Mouse (Mus musculus) kidney, embryonic 15.5 days (tissue): Measurements from ENCODE around the gene Farsb. TPM values are rescaled to one million over a fixed set of nuclear protein-coding genes. Genes with fewer than 3 reads are reported as not detected.

Source experiments
- ATAC-seq: fragments of 200-750 bp; cut with Nextera tagmentation; replicated peaks from 2 replicates; pipeline ENCODE4 v1.8.0; 2017; ENCODE audit warnings: moderate TSS enrichment; ENCODE audit not compliant: low FRiP score
- H3K27ac ChIP-seq: fragments of 300-500 bp; sonication (generic); 2 replicates; pipeline ENCODE4 v1.5.1; 2015; ENCODE audit warnings: mild to moderate bottlenecking, inconsistent platforms
- H3K27me3 ChIP-seq: fragments of 300-500 bp; sonication (generic); 2 replicates; pipeline ENCODE4 v1.6.1; 2015; ENCODE audit warnings: inconsistent platforms
- H3K36me3 ChIP-seq: fragments of 300-500 bp; sonication (generic); 2 replicates; pipeline ENCODE4 v1.6.1; 2015; ENCODE audit warnings: inconsistent platforms
- H3K4me1 ChIP-seq: fragments of 300-500 bp; sonication (generic); 2 replicates; pipeline ENCODE4 v1.6.1; 2015; ENCODE audit warnings: inconsistent platforms
- H3K4me2 ChIP-seq: fragments of 300-500 bp; sonication (generic); 2 replicates; pipeline ENCODE4 v1.6.1; 2015; ENCODE audit warnings: moderate library complexity, mild to moderate bottlenecking, inconsistent platforms
- H3K4me3 ChIP-seq: fragments of 300-500 bp; sonication (generic); replicated peaks from 2 replicates; pipeline ENCODE4 v1.5.1; 2015; ENCODE audit warnings: mild to moderate bottlenecking, inconsistent platforms
- H3K9ac ChIP-seq: fragments of 300-500 bp; sonication (generic); 2 replicates; pipeline ENCODE4 v1.6.1; 2015; ENCODE audit warnings: mild to moderate bottlenecking, inconsistent platforms
- H3K9me3 ChIP-seq: fragments of 300-500 bp; sonication (generic); replicated peaks from 2 replicates; pipeline ENCODE4 v1.6.1; 2016; ENCODE audit warnings: inconsistent platforms
- WGBS: fragments of 180-500 bp; shearing (Covaris S2); methylation state at CpG from one replicate; pipeline ENCODE4 v1.1.7; 2015; ENCODE audit warnings: mixed read lengths; 5-methylcytosine and 5-hydroxymethylcytosine counted together
- polyA plus RNA-seq: library from polyadenylated mRNA; unstranded; fragments of >200 nt; fragmentation: Nextera tagmentation; extraction: Ambion mirVana; gene quantifications from 2 replicates; pipeline ENCODE4 v1.2.1, GENCODE M21; 2015

Gene Farsb
- polyA plus RNA-seq, 1 experiment from 2014 or later = 137 TPM

DNA sequence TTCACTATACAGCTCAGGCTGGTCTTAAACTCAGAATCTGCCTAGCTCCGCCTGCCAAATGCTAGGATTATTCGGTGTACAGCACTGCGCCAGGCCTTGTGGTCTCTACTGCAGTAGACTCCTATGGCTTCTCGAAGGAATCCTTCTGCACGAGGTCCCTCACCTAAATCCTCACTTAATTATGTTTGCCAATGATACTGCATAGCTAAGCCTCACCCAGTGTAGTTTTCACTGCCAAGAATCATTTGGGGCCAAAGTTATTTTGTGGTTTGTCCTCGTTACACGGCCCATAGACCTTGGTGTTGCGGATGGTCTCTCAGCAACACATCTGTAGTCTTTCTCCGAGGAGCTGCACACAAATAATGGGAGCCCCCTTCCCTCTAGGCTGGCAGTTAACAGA lies 116.4 kb downstream of the Farsb start:
- peaks cover 16% of the 10 kb centered on the region for H3K4me1 ChIP-seq
- no peak overlapping the region for H3K4me3 ChIP-seq
- no peak for ATAC-seq
- WGBS = 90% methylated on average over 9 of the region's 9 CpGs
- H3K4me2 ChIP-seq = no peak overlapping the region
- no peaks in the 10 kb centered on the region for H3K9me3 ChIP-seq
- H3K27me3 ChIP-seq = no peaks in the 10 kb centered on the region
- H3K9ac ChIP-seq = no peak overlapping the region
- H3K27ac ChIP-seq = no peak overlapping the region
- no peaks in the 10 kb centered on the region for H3K36me3 ChIP-seq

DNA sequence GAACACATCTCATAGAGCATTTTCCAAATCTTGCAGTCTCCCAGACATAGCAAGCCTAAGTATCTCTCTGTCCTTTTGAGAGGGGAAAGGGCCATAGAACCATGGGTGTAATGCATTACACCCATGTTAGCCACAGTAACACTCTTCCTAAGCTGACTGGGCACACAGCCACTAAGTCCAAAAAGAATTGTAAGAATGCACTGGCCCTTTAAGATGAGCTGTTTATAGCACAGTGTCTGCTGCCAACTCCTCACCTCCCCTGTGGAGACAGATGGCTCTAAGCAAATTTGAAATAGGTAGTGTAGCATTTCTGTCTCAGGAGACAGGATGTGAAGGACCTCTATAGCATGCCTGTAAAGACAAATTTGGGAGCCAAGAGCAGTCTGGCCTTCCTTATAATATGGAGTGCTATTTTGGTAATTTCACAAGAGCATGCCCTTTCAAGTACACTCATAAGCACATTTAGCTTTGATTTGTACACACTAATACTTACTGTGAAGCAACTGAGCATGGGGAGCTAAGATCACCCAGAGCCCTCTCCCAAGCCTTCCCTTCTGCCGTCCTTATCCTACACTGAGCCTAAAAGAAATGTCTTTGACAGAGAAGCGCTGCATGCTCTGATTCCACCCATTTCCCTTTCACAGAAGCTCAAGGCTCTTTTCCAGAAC lies 117.0 kb downstream of the Farsb start:
- Histone ChIP-seq H3K27ac (no peak overlapping the region), H3K27me3 (no peaks in the 10 kb centered on the region), H3K4me2 (no peak overlapping the region), H3K36me3 (no peaks in the 10 kb centered on the region), H3K9ac (no peak overlapping the region), H3K4me3 (no peak overlapping the region), H3K4me1 (peaks cover 23% of the 10 kb centered on the region), H3K9me3 (no peaks in the 10 kb centered on the region)
- WGBS = 86% methylated on average over 2 of the region's 2 CpGs
- ATAC-seq = no peak

DNA sequence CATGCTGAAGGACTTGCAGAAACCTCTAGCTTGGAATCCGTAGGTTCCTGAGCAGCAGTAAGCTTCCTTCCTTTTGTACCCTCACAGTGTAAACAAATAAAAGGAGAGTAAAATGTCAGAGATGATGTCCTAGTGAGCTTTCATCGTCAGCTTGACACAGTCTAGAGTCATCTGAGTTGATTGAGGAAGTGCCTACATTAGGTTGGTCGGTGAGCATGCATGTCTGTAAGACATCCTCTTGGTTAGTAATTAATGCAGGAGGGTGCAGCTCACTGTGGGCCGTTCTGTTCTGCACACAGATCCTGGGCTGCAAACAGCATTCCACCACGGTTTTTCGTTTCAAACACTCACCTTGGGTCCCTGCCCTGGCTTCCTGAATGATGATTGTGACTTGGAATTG lies 118.6 kb downstream of the Farsb start:
- 27% methylated on average over 6 of the region's 6 CpGs for WGBS
- H3K4me2 ChIP-seq = no peak overlapping the region
- H3K9me3 ChIP-seq = no peaks in the 10 kb centered on the region
- ATAC-seq = no peak
- H3K36me3 ChIP-seq = no peaks in the 10 kb centered on the region
- H3K9ac ChIP-seq = no peak overlapping the region
- peaks cover 30% of the 10 kb centered on the region for H3K4me1 ChIP-seq
- H3K4me3 ChIP-seq = no peak overlapping the region
- H3K27me3 ChIP-seq = no peaks in the 10 kb centered on the region
- no peak overlapping the region for H3K27ac ChIP-seq

Other genes with a start within 250 kb of the Farsb start
- gene Sgpp2, start 178.6 kb downstream of the Farsb start, polyA plus RNA-seq = 20.0 and 21.7 TPM in 2 replicates
- 0.47 TPM in 1 of 2 replicates, not detected in the other for gene Mogat1, start 22.1 kb upstream of the Farsb start, polyA plus RNA-seq
- 0.57 and 1.1 TPM in 2 replicates for gene BC035947, start 23.3 kb upstream of the Farsb start, polyA plus RNA-seq
- 70.2 and 71.6 TPM in 2 replicates for gene Acsl3, start 168.9 kb upstream of the Farsb start, polyA plus RNA-seq
- gene Utp14b, start 169.1 kb upstream of the Farsb start, polyA plus RNA-seq = 3.2 and 3.7 TPM in 2 replicates